In the genomic region with DNA sequence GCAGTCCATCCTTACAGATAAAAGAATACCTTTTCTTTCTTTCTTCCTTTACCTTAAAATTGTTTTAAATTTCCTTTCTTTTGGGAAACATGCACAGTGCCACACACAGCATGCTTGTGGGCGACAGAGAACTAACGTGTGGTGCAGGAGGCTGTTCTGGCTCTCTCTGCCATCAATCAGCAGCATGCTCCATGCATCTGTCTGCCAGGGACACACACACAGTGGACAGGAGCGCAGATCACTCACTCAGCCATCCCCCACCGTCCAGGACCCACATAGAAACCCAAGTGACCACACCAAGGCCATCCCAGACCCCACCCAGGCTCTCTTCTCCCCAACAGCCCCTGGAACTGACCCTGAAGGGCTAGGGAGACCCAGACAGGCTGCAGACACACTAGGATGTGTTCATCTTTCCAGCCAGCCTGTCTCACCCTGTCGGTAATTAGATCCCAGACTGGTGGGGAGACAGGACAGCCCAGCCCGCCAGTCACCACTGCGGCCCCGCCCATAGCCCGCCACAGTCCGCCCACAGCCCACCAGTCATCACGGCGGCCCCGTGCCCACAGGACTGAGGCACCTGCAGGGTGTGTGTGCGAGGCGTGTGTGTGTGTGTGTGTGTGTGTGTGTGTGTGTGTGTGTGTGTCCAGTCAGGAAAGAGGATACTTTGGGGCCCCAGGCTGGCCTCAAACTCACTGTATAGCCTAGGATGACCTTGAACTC, we compare ENCODE assay signal across 8 mouse cellular contexts. TPM values are rescaled to one million over a fixed set of nuclear protein-coding genes. Genes with fewer than 3 reads are reported as not detected.
DNase-seq lines count a peak whose midpoint lies in the region; ATAC-seq and TF ChIP-seq lines count a peak whose summit lies in the region.

No protein-coding gene starts in this region.

- no peak for TF ChIP-seq POLR2A in cortical plate, adult 2 months (IDR thresholded peaks at IDR 0.05; ENCODE audit: extremely low read depth, insufficient read depth, low read length)

- peak overlapping the region; percentile 33 for H3K4me3 ChIP-seq in lung, embryonic 15.5 days
- H3K4me3 ChIP-seq in cortical plate, adult 2 months (ENCODE audit: insufficient read depth, low read length): peak overlapping the region; percentile 29; the same call in 1 of the 2 replicates
- peak overlapping the region; percentile 32 for H3K4me3 ChIP-seq in hindbrain, embryonic 15.5 days
- peak overlapping the region; percentile 41 for H3K4me3 ChIP-seq in midbrain, embryonic 15.5 days

- peak overlapping the region; percentile 83 for H3K27ac ChIP-seq in lung, embryonic 15.5 days
- H3K27ac ChIP-seq in cortical plate, adult 2 months (ENCODE audit: insufficient read depth, low read length): no peak overlapping the region
- peak overlapping the region; percentile 76; the same call in 1 of the 2 replicates for H3K27ac ChIP-seq in hindbrain, embryonic 15.5 days (replicated peaks)
- peak overlapping the region; percentile 69 for H3K27ac ChIP-seq in midbrain, embryonic 15.5 days

- peak; percentile 11; the same call in 1 of the 2 replicates for ATAC-seq in lung, embryonic 15.5 days (ENCODE audit: borderline replicate concordance, extremely low read depth, low FRiP score, low TSS enrichment)
- peak; percentile 23; the same call in 1 of the 2 replicates for ATAC-seq in hindbrain, embryonic 15.5 days (ENCODE audit: low FRiP score, low read depth)
- peak; percentile 48 for ATAC-seq in midbrain, embryonic 15.5 days (replicated peaks)

- no peak for TF ChIP-seq CTCF in cortical plate, adult 2 months (IDR thresholded peaks at IDR 0.05; ENCODE audit: extremely low read depth, insufficient read depth, low read length)

- intact Hi-C loops in left cerebral cortex, postnatal 25 days (cut with DNase I): no loop called here

- no peak for DNase-seq in lung, postnatal 4 days
- DNase-seq in urinary bladder, postnatal 4 days (ENCODE audit: low spot score in 2 of 2): no peak
- DNase-seq in testis, postnatal 10 days (ENCODE audit: low spot score): no peak
- DNase-seq in left cerebral cortex, postnatal 25 days (ENCODE audit: low spot score in 2 of 2): no peak

- H3K9me3 ChIP-seq in lung, embryonic 15.5 days: no peaks in the 10 kb centered on the region
- no peaks in the 10 kb centered on the region for H3K9me3 ChIP-seq in hindbrain, embryonic 15.5 days
- H3K9me3 ChIP-seq in midbrain, embryonic 15.5 days: no peaks in the 10 kb centered on the region

- H3K27me3 ChIP-seq in lung, embryonic 15.5 days: peaks cover 7% of the 10 kb centered on the region; the same call in 1 of the 2 replicates
- H3K27me3 ChIP-seq in hindbrain, embryonic 15.5 days: peaks cover 9% of the 10 kb centered on the region
- peaks cover 46% of the 10 kb centered on the region for H3K27me3 ChIP-seq in midbrain, embryonic 15.5 days (replicated peaks)

- H3K4me2 ChIP-seq in lung, embryonic 15.5 days: peak overlapping the region; percentile 63
- H3K4me2 ChIP-seq in hindbrain, embryonic 15.5 days: peak overlapping the region; percentile 59
- peak overlapping the region; percentile 85 for H3K4me2 ChIP-seq in midbrain, embryonic 15.5 days

- peaks cover 61% of the 10 kb centered on the region for H3K4me1 ChIP-seq in lung, embryonic 15.5 days
- peaks cover 7% of the 10 kb centered on the region for H3K4me1 ChIP-seq in cortical plate, adult 2 months (ENCODE audit: control insufficient read depth, insufficient read depth, low read length)
- peaks cover 55% of the 10 kb centered on the region for H3K4me1 ChIP-seq in hindbrain, embryonic 15.5 days (replicated peaks)
- peaks cover 49% of the 10 kb centered on the region for H3K4me1 ChIP-seq in midbrain, embryonic 15.5 days

- H3K9ac ChIP-seq in lung, embryonic 15.5 days: peak overlapping the region; percentile 15
- H3K9ac ChIP-seq in hindbrain, embryonic 15.5 days: peak overlapping the region; percentile 38
- H3K9ac ChIP-seq in midbrain, embryonic 15.5 days: peak overlapping the region; percentile 44; the same call in 1 of the 2 replicates

- no peaks in the 10 kb centered on the region for H3K36me3 ChIP-seq in lung, embryonic 15.5 days
- no peaks in the 10 kb centered on the region for H3K36me3 ChIP-seq in hindbrain, embryonic 15.5 days
- H3K36me3 ChIP-seq in midbrain, embryonic 15.5 days (replicated peaks): no peaks in the 10 kb centered on the region

- WGBS in lung, embryonic 15.5 days: 12% methylated on average over 15 of the region's 15 CpGs
- WGBS in hindbrain, embryonic 15.5 days: 14% methylated on average over 15 of the region's 15 CpGs
- WGBS in midbrain, embryonic 15.5 days: 16% methylated on average over 15 of the region's 15 CpGs

RNA-seq across cellular contexts. Expression of a gene that starts 9.1 kb away (rescaled TPM):
- polyA plus RNA-seq in lung, embryonic 15.5 days (2015; fragmentation: Nextera tagmentation; extraction: Ambion mirVana): 42.7 and 42.9 TPM in 2 replicates
- 23.9 and 25.6 TPM in 2 replicates for polyA plus RNA-seq in cortical plate, adult 2 months (2012; rRNA removed)
- 6.9 and 8.5 TPM in 2 replicates for polyA plus RNA-seq in hindbrain, embryonic 15.5 days (2015; fragmentation: Nextera tagmentation; extraction: Ambion mirVana)
- polyA plus RNA-seq in midbrain, embryonic 15.5 days (2015; fragmentation: Nextera tagmentation; extraction: Ambion mirVana): 5.5 and 8.2 TPM in 2 replicates
- total RNA-seq in left cerebral cortex, postnatal 25 days (2021): 10 to 100 TPM; 16.4 to 19.0 TPM

RNA-seq across cellular contexts. Expression of a gene that starts 20.9 kb away (rescaled TPM):
- 55.8 and 60.4 TPM in 2 replicates for polyA plus RNA-seq in lung, embryonic 15.5 days (2015; fragmentation: Nextera tagmentation; extraction: Ambion mirVana)
- polyA plus RNA-seq in cortical plate, adult 2 months (2012; rRNA removed): 23.6 and 24.5 TPM in 2 replicates
- 38.4 and 40.9 TPM in 2 replicates for polyA plus RNA-seq in hindbrain, embryonic 15.5 days (2015; fragmentation: Nextera tagmentation; extraction: Ambion mirVana)
- 46.9 and 48.9 TPM in 2 replicates for polyA plus RNA-seq in midbrain, embryonic 15.5 days (2015; fragmentation: Nextera tagmentation; extraction: Ambion mirVana)
- total RNA-seq in left cerebral cortex, postnatal 25 days (2021): 10 to 100 TPM; 15.1 to 18.9 TPM

RNA-seq across cellular contexts. Expression of a gene that starts 38.2 kb away (rescaled TPM):
- polyA plus RNA-seq in lung, embryonic 15.5 days (2015; fragmentation: Nextera tagmentation; extraction: Ambion mirVana): 305 and 307 TPM in 2 replicates
- polyA plus RNA-seq in cortical plate, adult 2 months (2012; rRNA removed): 207 and 219 TPM in 2 replicates
- 329 and 342 TPM in 2 replicates for polyA plus RNA-seq in hindbrain, embryonic 15.5 days (2015; fragmentation: Nextera tagmentation; extraction: Ambion mirVana)
- polyA plus RNA-seq in midbrain, embryonic 15.5 days (2015; fragmentation: Nextera tagmentation; extraction: Ambion mirVana): 318 and 330 TPM in 2 replicates
- 100 to 1,000 TPM; 139 TPM for total RNA-seq in left cerebral cortex, postnatal 25 days (2021)
